Mouse (Mus musculus): ENCODE data around the gene Gstm5. TPM values are rescaled to one million over a fixed set of nuclear protein-coding genes. Genes with fewer than 3 reads are reported as not detected.
"Not testable (repeated sequence)": the region's sequence is repeated elsewhere in the genome, so short reads cannot be mapped to it uniquely, and the experiment has no call there.

The Gstm5 gene
- polyA plus RNA-seq, 1 experiment from 2014 or later, result 174 TPM

DNA sequence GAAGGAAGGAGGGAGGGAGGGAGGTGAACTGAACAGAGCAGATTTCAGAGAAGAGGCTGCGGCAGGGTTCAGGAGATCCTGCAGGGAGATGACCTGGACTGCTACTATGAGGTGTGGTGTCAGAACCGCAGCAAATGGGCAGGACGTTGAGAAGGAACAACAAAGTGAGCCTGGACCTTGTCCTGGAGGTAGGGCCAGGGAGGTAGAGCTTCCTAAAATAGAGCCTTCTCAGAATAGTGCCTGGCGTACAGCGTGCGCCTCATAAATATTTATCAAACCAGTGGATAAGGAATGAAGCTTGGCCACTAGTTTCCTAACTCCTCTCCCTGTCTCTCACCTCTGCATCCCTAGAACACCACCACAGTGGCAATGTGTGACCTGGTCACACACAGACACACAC, 38.0 kb upstream of the Gstm5 start:
- Histone ChIP-seq H3K4me1 (replicated peaks) (peaks cover 3% of the 10 kb centered on the region; the same call in 1 of the 2 replicates), H3K4me3 (replicated peaks) (no peak overlapping the region), H3K9me3 (replicated peaks) (no peaks in the 10 kb centered on the region), H3K9ac (no peak overlapping the region), H3K4me2 (no peak overlapping the region), H3K36me3 (replicated peaks) (no peaks in the 10 kb centered on the region), H3K27ac (replicated peaks) (no peak overlapping the region), H3K27me3 (no peaks in the 10 kb centered on the region)
- ATAC-seq (ENCODE audit: insufficient read depth), result no peak
- 56% methylated on average over 6 of the region's 6 CpGs for WGBS (ENCODE audit: insufficient replicate concordance)

DNA sequence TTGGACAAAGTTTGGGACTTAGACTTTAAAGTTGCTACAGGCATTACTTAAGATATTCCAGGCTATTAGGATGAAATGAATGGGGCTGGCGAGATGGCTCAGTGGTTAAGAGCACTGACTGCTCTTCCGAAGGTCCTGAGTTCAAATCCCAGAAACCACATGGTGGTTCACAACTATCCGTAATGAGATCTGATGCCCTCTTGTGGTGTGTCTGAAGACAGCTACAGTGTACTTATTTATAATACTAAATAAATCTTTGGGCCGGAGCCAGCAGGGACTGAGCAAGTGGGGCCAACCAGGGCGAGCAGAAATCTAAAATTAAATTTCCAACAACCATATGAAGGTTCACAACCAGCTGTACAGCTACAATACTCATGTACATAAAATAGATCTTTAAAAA, 34.1 kb upstream of the Gstm5 start:
- WGBS (ENCODE audit: insufficient replicate concordance), result 63% methylated on average over 5 of the region's 5 CpGs
- H3K27me3 ChIP-seq, result not testable (repeated sequence)

DNA sequence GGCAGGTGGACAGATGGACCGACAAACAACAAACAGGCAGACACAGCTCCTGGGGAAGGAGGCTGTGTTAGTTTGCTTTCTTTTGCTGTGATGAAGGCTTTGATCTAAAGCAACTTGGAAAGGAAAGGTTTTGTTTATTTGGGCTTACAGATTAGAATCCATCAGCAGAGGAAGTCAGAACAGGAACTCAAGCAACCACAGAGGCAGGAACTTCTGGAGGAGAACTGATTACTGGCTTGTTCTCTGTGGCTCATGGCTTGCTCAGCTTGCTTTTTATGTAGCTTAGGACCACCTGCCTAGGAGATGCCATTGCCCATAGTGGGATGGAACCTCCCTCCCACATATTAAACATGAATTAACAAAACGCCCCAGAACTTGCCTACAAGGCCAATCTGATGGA, 33.1 kb upstream of the Gstm5 start:
- Histone ChIP-seq H3K36me3 (replicated peaks) (no peaks in the 10 kb centered on the region), H3K4me1 (replicated peaks) (peaks cover 14% of the 10 kb centered on the region), H3K4me2 (no peak overlapping the region), H3K9ac (no peak overlapping the region), H3K27ac (replicated peaks) (no peak overlapping the region), H3K4me3 (replicated peaks) (no peak overlapping the region), H3K27me3 (no peaks in the 10 kb centered on the region), H3K9me3 (replicated peaks) (no peaks in the 10 kb centered on the region)
- 14% methylated on average over 2 of the region's 2 CpGs for WGBS (ENCODE audit: insufficient replicate concordance)
- ATAC-seq (ENCODE audit: insufficient read depth), result no peak

More for the DNA sequence above, 34.1 kb upstream of the Gstm5 start:
- H3K27ac ChIP-seq (replicated peaks); H3K4me1 ChIP-seq (replicated peaks); ATAC-seq (ENCODE audit: insufficient read depth); H3K4me3 ChIP-seq (replicated peaks); H3K9ac ChIP-seq; H3K9me3 ChIP-seq (replicated peaks); H3K4me2 ChIP-seq; H3K36me3 ChIP-seq (replicated peaks): not testable (repeated sequence)

DNA sequence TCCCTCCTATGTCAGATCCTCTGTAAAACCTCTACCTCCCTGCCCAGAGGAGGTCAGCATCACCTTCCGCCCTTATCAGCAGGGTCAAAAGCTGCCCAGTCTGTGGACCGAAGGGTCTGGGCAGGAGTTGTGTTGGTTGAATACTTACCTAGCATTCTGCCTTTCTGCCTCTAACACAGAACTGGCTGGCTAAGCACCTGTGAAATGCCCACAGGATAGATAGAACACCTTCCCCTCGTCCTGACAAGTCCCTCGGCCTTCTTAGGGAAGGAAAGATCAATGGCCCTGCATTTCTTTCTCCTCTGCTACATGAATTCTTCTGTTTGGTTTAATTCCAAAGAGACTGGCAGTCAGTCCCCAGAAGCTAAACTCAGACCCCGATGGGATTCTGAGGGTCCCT, 32.1 kb upstream of the Gstm5 start:
- Histone ChIP-seq H3K4me3 (replicated peaks) (no peak overlapping the region), H3K27ac (replicated peaks) (no peak overlapping the region), H3K27me3 (no peaks in the 10 kb centered on the region), H3K4me2 (no peak overlapping the region), H3K9ac (no peak overlapping the region), H3K9me3 (replicated peaks) (no peaks in the 10 kb centered on the region), H3K4me1 (replicated peaks) (peaks cover 14% of the 10 kb centered on the region), H3K36me3 (replicated peaks) (no peaks in the 10 kb centered on the region)
- ATAC-seq (ENCODE audit: insufficient read depth), result no peak
- 70% methylated on average over 5 of the region's 5 CpGs for WGBS (ENCODE audit: insufficient replicate concordance)

DNA sequence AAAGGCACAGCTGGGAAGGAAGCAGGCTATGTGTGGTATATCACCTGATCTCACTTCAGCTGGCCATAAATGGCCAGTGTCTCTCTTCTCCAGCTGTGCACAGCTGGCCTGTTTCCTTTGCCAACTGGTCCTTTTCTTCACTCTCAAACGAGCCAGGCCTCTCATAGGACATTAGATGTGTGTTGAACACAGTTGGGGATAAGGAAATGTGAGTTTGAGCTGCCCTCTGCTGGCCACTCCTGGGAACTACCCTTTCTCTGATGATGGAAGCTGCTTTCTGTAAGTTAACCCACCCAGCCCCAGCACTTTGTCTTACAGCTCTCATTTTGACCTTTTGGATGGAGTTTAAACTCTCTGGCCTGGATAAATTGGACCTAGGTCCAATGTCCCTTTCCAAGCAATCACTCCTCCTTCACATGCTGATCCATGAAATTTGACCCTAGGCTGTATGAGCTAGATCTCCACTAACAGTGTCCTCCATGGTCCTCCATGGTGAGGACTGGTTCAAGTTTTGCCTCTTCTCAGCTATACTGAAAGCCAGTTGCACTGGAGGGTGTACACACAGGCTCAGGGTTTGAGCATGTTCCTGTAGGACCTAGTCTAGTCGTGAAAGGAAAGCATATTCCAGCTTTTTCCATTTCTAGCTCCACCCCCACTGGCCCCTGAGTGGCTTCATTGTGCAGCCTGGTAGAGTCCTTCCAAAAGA, 31.6 kb upstream of the Gstm5 start:
- no peak for ATAC-seq (ENCODE audit: insufficient read depth)
- Histone ChIP-seq H3K4me2 (no peak overlapping the region), H3K9ac (no peak overlapping the region), H3K4me3 (replicated peaks) (no peak overlapping the region), H3K9me3 (replicated peaks) (no peaks in the 10 kb centered on the region), H3K4me1 (replicated peaks) (peaks cover 14% of the 10 kb centered on the region), H3K27ac (replicated peaks) (no peak overlapping the region), H3K36me3 (replicated peaks) (no peaks in the 10 kb centered on the region), H3K27me3 (no peaks in the 10 kb centered on the region)
- 8% methylated on average over 2 of the region's 2 CpGs for WGBS (ENCODE audit: insufficient replicate concordance)

DNA sequence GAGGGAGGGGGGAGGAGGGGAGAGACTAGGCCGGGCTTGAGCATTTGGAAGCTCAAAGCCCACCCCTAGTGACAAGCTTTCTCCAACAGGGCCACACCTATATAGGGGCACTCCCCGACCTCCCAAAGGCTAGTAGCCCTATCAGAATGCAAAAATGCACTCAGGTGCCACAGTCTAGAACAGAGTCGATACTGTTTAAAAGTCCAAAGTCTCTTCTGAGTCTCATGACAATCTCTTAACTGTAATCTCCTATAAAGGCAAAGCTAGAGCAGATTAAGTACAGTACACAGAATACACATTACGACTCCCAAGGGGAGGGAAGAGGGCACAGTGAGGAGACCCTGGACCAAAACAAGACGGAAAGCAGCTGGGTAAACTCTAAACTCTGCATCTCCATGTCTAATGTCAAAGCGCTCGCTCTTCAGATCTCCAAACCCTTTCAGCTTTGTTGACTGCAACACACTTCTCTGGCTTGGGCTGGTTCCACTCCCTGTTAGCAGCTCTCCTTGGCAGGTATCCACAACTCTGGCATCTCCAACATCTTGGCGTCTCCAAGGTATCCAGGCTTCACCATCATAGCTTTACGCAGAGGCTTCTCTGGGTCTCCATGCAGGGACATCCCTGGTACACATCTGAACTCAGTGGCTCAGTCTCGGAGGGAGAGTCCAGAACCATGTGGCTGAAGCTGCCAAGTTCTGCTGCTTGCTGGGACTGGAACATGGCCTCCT, 30.1 kb upstream of the Gstm5 start:
- Histone ChIP-seq H3K4me3 (replicated peaks) (no peak overlapping the region), H3K27me3 (no peaks in the 10 kb centered on the region), H3K4me1 (replicated peaks) (peaks cover 14% of the 10 kb centered on the region), H3K9me3 (replicated peaks) (no peaks in the 10 kb centered on the region), H3K9ac (no peak overlapping the region), H3K4me2 (no peak overlapping the region), H3K36me3 (replicated peaks) (no peaks in the 10 kb centered on the region), H3K27ac (replicated peaks) (peak overlapping the region; percentile 61; the same call in 1 of the 2 replicates)
- peak; percentile 62; the same call in 1 of the 2 replicates for ATAC-seq (ENCODE audit: insufficient read depth)
- 62% methylated on average over 10 of the region's 10 CpGs for WGBS (ENCODE audit: insufficient replicate concordance)

DNA sequence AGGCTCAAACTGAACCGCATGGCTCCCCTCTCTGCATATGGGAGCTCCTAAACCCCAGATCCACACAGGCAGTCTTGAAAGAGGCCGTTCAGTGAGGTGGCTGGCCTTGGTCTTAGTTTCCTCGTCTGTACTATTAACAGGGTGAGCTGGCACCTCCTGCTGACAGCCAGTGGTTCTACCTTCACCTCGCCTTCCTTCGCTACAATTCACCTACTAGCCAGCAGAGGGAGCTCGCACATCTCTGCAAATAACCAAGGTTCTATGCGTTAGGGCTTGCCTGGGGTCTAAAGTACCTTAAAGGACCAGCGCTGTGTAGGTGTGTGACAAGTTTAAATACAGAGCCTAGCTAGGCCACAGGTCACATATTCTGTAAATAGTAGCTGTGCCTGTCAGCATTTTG, 28.5 kb upstream of the Gstm5 start:
- WGBS (ENCODE audit: insufficient replicate concordance), result 5% methylated on average over 8 of the region's 8 CpGs
- H3K27me3 ChIP-seq, result no peaks in the 10 kb centered on the region
- no peak overlapping the region for H3K4me2 ChIP-seq
- H3K9me3 ChIP-seq (replicated peaks), result no peaks in the 10 kb centered on the region
- peak overlapping the region; percentile 38; the same call in 1 of the 2 replicates for H3K27ac ChIP-seq (replicated peaks)
- H3K4me3 ChIP-seq (replicated peaks), result no peak overlapping the region
- peaks cover 14% of the 10 kb centered on the region for H3K4me1 ChIP-seq (replicated peaks)
- no peaks in the 10 kb centered on the region for H3K36me3 ChIP-seq (replicated peaks)
- no peak overlapping the region for H3K9ac ChIP-seq
- ATAC-seq (ENCODE audit: insufficient read depth), result peak; percentile 75

DNA sequence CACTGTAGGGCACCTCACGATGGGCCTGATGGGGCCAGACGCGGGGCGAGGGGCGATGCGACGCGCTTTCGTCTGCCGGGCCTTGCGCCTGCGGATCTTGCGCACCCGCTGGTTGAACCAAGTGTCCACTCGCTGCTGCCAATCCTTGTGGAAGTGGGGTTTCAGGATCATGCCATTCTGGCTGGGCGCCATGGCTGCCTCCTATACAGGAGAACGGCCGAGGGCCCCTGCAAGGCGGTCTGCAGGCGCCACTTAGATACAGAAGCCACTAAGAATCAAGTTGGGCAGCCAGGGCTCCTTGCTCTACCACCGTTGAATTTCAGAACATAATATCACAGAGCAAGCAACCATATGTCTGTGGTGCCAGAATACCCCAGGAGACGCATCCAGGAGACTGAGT, 27.2 kb upstream of the Gstm5 start:
- H3K9me3 ChIP-seq (replicated peaks), result no peaks in the 10 kb centered on the region
- no peak overlapping the region for H3K27ac ChIP-seq (replicated peaks)
- WGBS (ENCODE audit: insufficient replicate concordance), result 86% methylated on average over 22 of the region's 22 CpGs
- peaks cover 14% of the 10 kb centered on the region for H3K4me1 ChIP-seq (replicated peaks)
- ATAC-seq (ENCODE audit: insufficient read depth), result no peak
- no peaks in the 10 kb centered on the region for H3K36me3 ChIP-seq (replicated peaks)
- no peak overlapping the region for H3K4me2 ChIP-seq
- no peaks in the 10 kb centered on the region for H3K27me3 ChIP-seq
- no peak overlapping the region for H3K4me3 ChIP-seq (replicated peaks)
- H3K9ac ChIP-seq, result no peak overlapping the region

DNA sequence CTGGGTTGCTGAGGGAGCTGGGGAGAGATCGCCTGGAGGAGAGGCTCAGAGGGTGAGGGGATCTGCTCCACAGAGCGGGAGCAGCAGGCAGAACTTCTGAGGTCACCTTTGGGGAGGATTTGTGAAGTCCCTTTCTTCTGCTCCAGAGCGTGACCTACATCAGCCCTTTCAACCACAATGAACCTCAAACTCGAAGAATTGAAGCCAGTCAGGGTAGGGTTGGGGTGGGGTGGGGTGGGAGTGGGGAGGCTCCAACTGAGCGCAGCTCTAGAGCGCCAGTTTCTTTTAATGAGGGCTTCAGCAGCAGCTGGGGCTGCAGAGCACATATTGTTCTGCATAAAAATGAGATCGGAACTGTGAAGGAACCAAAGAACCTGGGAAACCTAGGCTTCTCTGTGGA, 26.5 kb upstream of the Gstm5 start:
- Histone ChIP-seq H3K9ac (no peak overlapping the region), H3K27ac (replicated peaks) (no peak overlapping the region)
- WGBS (ENCODE audit: insufficient replicate concordance), result 66% methylated on average over 7 of the region's 7 CpGs

DNA sequence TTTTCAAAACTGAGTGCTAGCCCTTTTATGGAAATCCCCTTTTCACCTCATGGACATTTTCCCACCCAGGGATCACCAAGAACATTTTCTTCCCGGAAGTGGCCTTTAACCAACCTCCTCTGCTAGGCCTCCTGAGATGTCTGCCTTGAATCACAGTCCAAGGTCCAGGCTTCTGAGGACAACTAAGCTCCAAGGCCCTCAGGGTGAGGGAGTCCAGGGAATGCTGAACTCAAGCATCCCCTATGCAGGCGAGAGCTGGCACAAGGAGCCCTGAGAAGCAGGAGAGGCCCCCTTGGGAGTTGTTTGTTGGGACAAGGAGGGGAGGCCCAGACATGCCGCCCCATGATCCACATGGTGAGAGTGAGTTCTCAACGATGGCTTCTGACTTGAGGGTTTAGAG, 25.7 kb upstream of the Gstm5 start:
- Histone ChIP-seq H3K27ac (replicated peaks) (no peak overlapping the region), H3K9ac (no peak overlapping the region), H3K27me3 (no peaks in the 10 kb centered on the region), H3K4me3 (replicated peaks) (no peak overlapping the region), H3K4me2 (no peak overlapping the region), H3K36me3 (replicated peaks) (no peaks in the 10 kb centered on the region), H3K4me1 (replicated peaks) (peaks cover 14% of the 10 kb centered on the region), H3K9me3 (replicated peaks) (no peaks in the 10 kb centered on the region)
- 66% methylated on average over 4 of the region's 4 CpGs for WGBS (ENCODE audit: insufficient replicate concordance)
- no peak for ATAC-seq (ENCODE audit: insufficient read depth)

More for the DNA sequence above, 26.5 kb upstream of the Gstm5 start:
- no peak for ATAC-seq (ENCODE audit: insufficient read depth)
- Histone ChIP-seq H3K36me3 (replicated peaks) (no peaks in the 10 kb centered on the region), H3K4me3 (replicated peaks) (no peak overlapping the region), H3K4me1 (replicated peaks) (peaks cover 16% of the 10 kb centered on the region), H3K9me3 (replicated peaks) (no peaks in the 10 kb centered on the region), H3K4me2 (no peak overlapping the region), H3K27me3 (no peaks in the 10 kb centered on the region)

DNA sequence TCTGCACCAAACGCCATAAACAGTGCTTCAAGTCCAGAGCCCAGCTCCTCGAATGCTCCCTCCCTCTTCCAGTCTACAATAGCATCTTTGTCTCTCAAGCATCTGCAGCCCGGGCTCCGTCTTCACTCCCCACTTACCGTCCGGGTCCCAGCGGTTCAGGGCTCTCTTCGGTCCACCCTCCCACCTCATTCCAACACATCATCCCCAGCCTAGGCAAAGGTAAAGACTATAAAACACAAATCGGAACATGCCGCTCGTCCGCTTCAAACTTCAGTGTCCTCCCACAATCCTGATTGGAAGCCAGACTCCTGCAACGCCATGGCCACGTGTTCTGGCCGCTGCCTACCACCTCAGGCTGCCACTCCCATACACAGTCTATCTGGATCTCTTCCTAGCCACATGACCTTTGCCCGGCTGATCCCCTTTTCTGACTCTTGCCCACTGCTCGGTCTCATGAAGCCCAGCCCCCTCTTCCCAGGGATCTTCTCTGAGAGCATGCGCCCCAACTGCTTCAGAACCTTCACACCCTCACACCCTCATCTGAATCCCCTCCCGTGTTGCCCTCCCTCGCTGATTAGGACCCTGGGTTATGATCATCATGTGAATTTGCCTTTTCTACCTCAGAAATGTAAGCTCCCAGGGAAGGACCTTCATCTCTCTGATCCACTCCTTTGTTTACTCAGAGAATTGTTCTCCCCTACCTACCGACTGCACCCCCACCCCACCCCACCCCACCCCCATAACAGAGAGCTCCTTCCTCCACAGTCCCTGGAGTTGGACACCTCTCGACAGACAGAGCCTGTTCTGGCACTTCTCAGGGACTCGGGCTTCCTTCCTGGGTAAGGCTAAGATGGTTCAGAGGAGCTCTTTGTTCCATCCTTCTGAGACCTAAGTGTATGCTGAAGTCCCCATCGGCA, 22.0 kb upstream of the Gstm5 start:
- Histone ChIP-seq H3K27me3 (no peaks in the 10 kb centered on the region), H3K4me3 (replicated peaks) (no peak overlapping the region), H3K9me3 (replicated peaks) (no peaks in the 10 kb centered on the region), H3K9ac (no peak overlapping the region), H3K4me1 (replicated peaks) (peaks cover 7% of the 10 kb centered on the region; the same call in 1 of the 2 replicates), H3K36me3 (replicated peaks) (no peaks in the 10 kb centered on the region), H3K27ac (replicated peaks) (no peak overlapping the region), H3K4me2 (no peak overlapping the region)
- ATAC-seq (ENCODE audit: insufficient read depth), result peak; percentile 28; the same call in 1 of the 2 replicates
- WGBS (ENCODE audit: insufficient replicate concordance), result 64% methylated on average over 24 of the region's 24 CpGs

All from liver, embryonic 15.5 days (tissue).